Mouse (Mus musculus) adrenal gland, postnatal 36 days (tissue): ENCODE measurements around the gene Vmn1r117. TPM values are rescaled to one million over a fixed set of nuclear protein-coding genes. Genes with fewer than 3 reads are reported as not detected.
"Not testable (repeated sequence)": the region's sequence is repeated elsewhere in the genome, so short reads cannot be mapped to it uniquely, and the experiment has no call there.

Source experiments
- DNase-seq, 2 experiments: peaks; one replicate each; pipeline ENCODE4 v3.0.0; 2021; ENCODE audit warnings: mixed read lengths in 1 of 2
- long read RNA-seq, 2 experiments: library from polyadenylated mRNA; stranded (forward); transcript quantifications; one replicate each; pipeline ENCODE4 v2.0.0; 2021; ENCODE audit warnings: borderline sequencing depth in 2 of 2
- total RNA-seq, 2 experiments: library from RNA; stranded (reverse); gene quantifications; 2 replicates each; pipeline ENCODE4 v1.2.3; 2021

Vmn1r117 gene
- not detected for total RNA-seq
- long read RNA-seq, experiment 1: 0 reads
- long read RNA-seq, experiment 2: 0 reads

DNA sequence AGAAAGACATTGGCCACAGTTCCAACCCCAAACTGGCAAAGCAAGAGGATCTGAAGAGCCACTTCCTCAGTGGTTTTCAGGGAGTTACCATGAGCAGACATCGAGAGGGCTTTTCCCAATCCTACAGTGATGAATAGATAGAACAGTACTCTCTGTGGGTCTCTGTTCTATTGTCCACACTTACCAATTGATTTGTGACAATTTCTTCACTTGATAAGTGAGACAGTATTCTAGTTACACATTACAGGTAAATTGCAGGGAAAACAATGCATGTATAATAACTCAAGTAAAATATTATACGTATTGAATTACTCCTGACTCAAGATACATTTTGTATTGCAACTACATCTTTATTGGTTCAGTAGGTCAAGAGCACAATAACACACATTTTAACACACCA, at the start of gene Vmn1r117:
Gene Vmn1r117 (minus strand): TSS at position 101 of the 400 bp plus-strand sequence.
- DNase-seq: not testable (repeated sequence)

DNA sequence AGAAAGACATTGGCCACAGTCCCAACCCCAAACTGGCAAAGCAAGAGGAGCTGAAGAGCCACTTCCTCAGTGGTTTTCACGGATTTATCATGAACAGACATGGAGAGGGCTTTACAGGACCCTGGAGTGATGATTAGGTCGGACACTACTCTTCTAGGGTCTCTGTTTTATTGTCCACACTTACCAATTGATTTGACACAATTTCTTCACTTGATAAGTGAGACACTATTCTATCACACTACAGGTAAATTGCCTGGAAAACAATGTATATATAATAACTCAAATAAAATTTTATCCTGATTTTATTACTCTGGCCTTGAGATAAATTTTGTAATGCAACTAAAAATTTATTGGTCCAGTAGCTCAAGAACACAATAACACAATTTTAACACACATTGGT, 28.3 kb upstream of the Vmn1r117 start, which contains the start of gene Vmn1r118:
Gene Vmn1r118 (minus strand): TSS at position 101 of the 400 bp plus-strand sequence.
- DNase-seq: not testable (repeated sequence)

DNA sequence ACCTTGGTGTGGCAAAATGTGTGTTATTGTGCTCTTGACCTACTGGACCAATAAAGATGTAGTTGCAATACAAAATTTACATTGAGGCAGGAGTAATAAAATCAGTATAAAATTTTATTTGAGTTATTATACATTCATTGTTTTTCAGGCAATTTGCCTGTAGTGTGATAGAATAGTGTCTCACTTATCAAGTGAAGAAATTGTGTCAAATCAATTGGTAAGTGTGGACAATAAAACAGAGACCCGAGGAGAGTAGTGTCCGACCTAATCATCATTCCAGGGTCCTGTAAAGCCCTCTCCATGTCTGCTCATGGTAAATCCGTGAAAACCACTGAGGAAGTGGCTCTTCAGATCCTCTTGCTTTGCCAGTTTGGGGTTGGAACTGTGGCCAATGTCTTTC, 12.0 kb downstream of the Vmn1r117 start, which contains the start of gene Vmn1r116:
Gene Vmn1r116 (plus strand): TSS at position 301 of the 400 bp plus-strand sequence.
- not testable (repeated sequence) for DNase-seq

DNA sequence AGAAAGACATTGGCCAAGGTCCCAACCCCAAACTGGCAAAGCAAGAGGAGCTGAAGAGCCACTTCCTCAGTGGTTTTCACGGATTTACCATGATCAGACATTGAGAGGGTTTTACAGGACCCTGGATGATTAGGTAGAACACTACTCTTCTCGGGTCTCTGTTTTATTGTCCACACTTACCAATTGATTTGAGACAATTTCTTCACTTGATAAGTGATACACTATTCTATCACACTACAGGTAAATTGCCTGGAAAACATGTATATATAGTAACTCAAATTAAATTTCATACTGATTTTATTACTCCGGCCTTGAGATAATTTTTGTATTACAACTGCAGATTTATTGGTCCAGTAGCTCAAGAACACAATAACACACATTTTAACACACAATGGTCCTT, 39.0 kb downstream of the Vmn1r117 start, which contains the start of gene Vmn1r115:
Gene Vmn1r115 (minus strand): TSS at position 101 of the 400 bp plus-strand sequence.
- DNase-seq: not testable (repeated sequence)

Other genes with a start within 250 kb of the Vmn1r117 start
- not detected for gene Vmn1r107, start 215.2 kb downstream of the Vmn1r117 start, total RNA-seq
- not detected for gene Vmn1r111, start 180.9 kb downstream of the Vmn1r117 start, total RNA-seq
- gene Gm10668, start 153.5 kb downstream of the Vmn1r117 start, total RNA-seq: not detected
- not detected for gene Vmn1r112, start 112.9 kb downstream of the Vmn1r117 start, total RNA-seq
- not detected for gene Vmn1r113, start 96.8 kb downstream of the Vmn1r117 start, total RNA-seq
- not detected for gene Vmn1r114, start 71.9 kb downstream of the Vmn1r117 start, total RNA-seq
- gene Vmn1r115, start 39.1 kb downstream of the Vmn1r117 start, total RNA-seq: not detected
- gene Vmn1r116, start 11.9 kb downstream of the Vmn1r117 start, total RNA-seq: not detected
- gene Vmn1r118, start 28.2 kb upstream of the Vmn1r117 start, total RNA-seq: not detected
- gene Vmn1r119, start 128.3 kb upstream of the Vmn1r117 start, total RNA-seq: not detected
- gene Vmn1r120, start 169.7 kb upstream of the Vmn1r117 start, total RNA-seq: not detected
- gene Vmn1r121, start 214.4 kb upstream of the Vmn1r117 start, total RNA-seq: not detected